Mouse (Mus musculus) layer of hippocampus, postnatal 36 days (tissue): ENCODE measurements at regions not wholly inside any gene's neighbourhood (a gene's known extent, or its start where the extent isn't known, plus 50 kb on each side); places are given as distances from the start of the nearest gene placed in this dataset.
"Not testable (repeated sequence)": the region's sequence is repeated elsewhere in the genome, so short reads cannot be mapped to it uniquely, and the experiment has no call there.

Experiments
- DNase-seq, 2 experiments: peaks; one replicate each; pipeline ENCODE4 v3.0.0; 2022

GRCm38 (mm10) chr15:25245631-25246030 lies 167.9 kb downstream of the Basp1 start:
- DNase-seq: no peak

- no peak for DNase-seq
Observed at GRCm38 (mm10) chr15:25237665-25238664, 175.6 kb downstream of the Basp1 start.

DNA sequence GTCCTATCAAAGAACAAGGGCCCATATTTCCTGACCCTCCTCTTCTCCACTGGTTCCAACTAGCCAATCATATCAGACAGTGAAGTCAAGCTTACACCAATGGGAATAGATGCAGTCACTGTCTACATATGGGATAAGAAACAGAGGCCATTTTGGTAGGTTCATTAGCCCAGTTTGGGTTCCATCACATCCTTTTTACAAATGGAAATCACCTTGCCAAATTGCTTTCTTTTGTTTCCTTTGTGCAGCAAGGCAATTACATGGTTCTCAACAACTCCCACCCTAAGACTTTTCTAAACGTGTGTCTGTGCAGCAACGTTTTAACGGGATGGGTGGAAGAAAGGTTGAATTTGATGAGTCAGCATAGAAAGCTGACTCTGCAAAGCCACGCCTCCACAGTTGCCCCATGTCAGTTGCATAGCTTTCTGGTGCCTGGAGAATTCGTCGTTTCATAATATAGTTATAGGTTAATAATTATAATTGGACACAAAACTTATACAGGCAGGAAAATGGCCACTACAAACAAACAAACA lies 177.3 kb downstream of the Basp1 start:
- DNase-seq: no peak

DNA sequence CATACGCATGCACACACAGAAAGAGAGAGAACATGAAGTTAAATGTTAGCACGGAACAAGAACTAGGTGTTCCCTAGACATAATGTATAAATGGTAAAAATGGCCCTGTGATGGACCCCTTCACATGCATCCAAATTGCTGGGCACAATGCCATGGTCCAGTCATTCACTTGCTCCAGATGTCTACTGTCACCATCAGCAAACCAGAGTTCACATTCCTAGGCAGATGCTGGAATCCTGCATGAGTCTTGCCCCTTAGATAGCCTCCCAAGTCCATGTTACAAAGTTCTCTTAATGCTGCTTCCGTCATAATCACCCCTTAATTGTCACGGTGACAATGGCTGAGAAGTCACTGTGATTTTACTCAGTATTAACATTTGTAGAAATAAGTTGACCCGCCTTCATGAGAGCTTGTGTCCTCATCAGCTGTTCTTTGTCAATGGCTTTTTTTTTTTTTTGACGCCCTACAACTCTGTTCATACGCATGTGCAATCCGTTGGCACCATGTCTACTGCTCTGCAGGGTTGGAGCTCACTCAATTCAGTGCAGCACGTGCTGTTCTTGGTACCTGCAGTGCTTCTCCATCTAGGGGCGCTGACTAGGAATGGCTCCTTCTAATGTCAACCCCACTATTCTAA lies 179.4 kb downstream of the Basp1 start:
- no peak for DNase-seq

- DNase-seq: no peak
Observed at GRCm38 (mm10) chr15:25230213-25230612, 183.4 kb downstream of the Basp1 start.

- DNase-seq: no peak
Observed at GRCm38 (mm10) chr15:25229807-25230206, 183.8 kb downstream of the Basp1 start.

DNA sequence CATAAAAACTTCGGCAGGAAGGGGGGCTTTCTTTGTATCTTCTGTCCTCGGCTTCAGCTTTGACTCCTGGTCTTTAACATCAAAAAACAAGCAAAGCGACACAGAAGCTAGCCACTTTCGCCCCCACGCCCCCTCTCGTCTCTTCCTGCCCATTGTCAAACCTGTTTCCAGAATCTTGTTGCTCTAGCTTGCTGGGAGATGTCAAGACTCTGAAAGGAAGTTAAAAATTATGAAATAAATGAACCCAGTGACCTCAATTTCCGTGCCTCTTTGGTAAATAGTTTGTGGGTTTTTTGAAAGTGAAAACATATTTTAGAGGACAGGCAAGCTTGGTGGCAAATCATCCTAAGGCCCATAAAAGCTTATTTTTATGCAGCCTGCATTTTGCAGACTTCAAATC lies 186.1 kb downstream of the Basp1 start:
- DNase-seq: no peak

- DNase-seq: no peak
Observed at GRCm38 (mm10) chr15:25225936-25226335, 187.6 kb downstream of the Basp1 start.

- DNase-seq: no peak
Observed at GRCm38 (mm10) chr15:25225431-25225830, 188.1 kb downstream of the Basp1 start.

DNA sequence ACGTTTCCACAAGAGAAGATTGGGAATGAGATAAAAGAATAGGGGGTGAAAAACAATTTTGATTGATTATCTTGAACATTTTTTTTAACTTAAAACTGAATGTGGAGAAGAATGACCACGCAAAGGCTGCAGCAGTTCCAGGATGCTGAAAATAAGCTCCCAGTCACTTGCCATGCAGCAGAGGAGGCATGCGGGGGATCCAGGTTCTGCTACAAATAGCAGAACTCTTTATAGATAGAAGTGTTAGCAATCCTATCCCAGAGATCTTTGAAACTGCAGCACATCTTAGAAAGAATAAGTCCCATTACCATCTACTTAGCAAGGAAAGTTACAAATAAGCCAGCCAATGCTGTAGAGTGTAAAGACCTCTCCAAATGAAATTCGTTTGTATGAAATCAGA lies 191.8 kb downstream of the Basp1 start:
- DNase-seq: no peak

DNA sequence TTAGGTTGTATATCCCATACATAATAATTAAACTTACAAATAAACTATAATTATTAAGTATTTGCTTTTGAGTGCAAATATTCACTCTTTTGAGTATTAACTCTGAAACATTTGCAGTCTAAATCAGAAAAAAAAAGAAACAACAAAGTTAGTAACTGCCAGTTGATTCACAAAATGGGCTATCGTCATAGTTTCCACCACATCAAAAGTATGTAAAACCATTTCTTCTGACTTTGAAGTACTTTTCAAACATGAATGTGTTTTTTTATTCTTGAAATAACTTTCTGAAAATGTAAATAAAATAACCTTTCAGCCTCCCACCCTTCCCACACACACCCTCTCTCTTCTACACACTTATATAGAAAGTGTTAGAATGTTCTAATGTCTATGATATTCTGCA lies 197.2 kb downstream of the Basp1 start:
- DNase-seq: no peak

- no peak for DNase-seq
Observed at GRCm38 (mm10) chr15:25202097-25202496, 211.5 kb downstream of the Basp1 start.

DNA sequence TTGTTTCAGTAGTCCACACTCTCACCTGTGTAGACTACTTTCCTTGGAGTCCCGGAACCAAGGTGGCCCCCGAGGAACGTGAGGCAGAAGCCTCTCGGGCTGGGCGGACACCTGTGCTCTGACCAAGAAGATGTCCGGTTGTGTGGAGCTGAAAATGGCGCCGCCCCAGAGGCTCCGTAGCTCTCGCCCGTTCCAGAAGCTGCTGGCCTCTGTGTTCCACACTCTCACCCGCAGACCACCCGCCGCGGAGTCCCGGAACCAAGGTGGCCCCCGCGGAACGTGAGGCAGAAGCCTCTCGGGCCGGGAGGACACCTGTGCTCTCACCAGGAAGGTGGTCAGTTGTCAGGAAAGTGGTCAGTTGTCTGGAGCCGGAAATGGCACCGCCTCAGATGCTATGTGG lies 213.3 kb downstream of the Basp1 start:
- not testable (repeated sequence) for DNase-seq

DNA sequence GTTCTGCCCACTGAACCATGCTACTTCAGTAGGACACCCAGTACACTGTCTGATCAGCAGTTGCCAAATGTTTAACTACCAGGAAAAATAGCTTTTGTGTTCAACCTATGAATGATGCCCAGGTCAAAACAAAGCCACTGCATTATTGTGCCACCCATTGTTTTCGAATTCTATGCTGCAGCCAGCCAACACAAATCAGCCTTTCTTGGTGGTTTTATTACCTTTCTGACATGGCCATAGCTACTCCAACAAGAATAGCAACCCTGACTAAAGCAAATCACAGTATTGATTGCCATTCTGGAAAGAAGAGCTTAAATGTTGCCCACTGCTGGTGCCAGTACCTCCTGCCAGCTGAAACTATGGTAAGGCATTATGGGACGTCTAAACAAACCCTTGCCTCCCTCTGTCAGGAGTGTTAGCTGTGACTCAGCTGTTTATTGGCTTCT lies 225.7 kb downstream of the Basp1 start:
- DNase-seq: peak in 1 of 2 experiments; percentile 2

DNA sequence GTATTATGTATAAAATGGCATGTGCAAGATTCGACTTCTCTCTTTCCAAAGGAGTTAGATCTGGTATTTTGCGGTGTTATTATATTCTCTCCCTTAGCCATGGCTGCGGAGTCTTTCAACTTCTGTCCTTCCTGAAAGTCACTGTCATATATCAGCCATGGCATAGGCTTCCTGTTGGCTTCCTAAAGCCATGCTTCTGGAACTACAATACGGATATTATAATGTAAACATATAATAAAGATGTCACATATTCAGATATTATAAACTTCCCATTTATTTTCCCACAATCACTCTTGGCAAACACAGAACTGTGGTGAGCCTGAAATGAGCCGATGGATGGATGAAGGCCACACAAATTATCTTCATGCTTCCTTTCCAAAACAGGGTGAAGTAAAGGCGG lies 240.8 kb downstream of the Basp1 start:
- DNase-seq: no peak

DNA sequence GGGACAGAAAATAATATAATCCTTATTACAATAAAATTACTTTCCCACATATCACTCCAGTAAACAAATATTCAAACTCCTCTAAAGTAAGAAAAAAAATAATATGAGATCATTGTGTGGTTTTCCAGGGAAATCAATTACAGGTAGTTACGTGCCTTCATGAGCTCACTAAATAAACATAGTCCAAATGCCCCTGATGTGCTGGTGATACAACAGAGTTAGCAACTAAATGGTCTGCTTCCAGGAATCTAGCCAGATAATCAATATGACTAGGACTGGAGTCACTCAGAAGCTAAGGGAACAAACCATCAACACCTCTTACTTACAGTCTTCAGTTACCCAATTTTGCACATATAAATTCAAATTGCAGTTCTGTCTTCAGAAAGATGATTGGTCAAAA lies 267.2 kb downstream of the Basp1 start:
- DNase-seq: no peak

- no peak for DNase-seq
Observed at GRCm38 (mm10) chr15:25144228-25144627, 269.3 kb downstream of the Basp1 start.

DNA sequence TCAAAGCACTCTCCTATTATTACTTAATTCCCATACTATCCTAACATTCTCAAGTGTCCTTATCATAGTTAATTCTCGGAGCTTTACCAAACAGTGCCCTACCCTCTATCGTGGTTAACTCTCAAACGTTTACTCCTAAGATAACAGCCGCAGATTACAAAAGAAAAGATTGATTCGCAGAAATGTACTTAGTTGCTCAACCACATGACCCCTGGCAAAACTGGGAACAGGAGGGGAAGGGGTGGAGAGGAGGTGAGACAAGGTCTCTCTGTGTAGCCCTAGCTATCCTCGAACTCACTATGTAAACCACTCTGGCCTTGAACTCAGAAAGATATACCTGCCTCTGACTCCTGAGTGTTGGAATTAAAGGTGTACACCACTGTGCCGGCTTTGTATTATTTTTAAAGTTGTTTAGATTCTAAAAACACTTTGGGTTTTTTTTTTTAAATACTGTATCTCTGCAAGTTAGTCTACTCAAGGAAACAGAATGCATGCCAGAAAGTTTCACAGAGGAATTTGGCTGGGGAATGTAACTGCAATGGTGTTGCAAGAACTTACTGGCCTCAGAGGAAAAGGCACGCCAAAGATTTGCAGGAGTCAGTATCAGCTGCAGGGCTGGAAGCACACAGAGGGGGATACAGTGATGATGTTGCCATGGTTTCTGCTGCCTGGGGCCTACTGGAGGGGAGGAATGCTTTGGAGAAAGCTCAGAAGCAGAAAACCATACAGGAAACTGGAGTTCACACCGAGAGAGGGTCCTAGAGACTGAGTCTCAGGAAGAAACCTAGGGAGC lies 273.0 kb downstream of the Basp1 start:
- DNase-seq: no peak

DNA sequence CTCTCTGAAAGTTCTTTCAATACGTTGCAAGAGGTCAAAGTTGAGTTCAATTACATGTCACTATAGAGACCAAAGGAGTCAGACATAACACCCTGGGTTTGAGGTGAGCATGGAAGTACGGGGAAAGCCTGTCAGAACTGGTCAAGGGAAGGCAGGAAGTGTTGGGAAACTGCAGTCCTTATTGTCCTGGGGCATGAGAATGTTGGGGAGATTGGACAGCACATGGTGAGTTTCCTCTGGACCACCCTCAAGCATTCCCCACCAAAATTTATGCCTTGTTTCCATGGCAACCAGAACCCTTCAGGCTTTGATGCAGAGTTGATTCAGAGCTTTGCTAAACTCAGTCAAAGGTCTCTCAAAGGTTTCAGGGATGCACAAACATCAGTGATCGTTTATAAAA lies 276.5 kb downstream of the Basp1 start:
- no peak for DNase-seq

GRCm38 (mm10) chr15:25135471-25136262 lies 277.9 kb downstream of the Basp1 start:
- DNase-seq: no peak

GRCm38 (mm10) chr15:25130096-25130495 lies 283.5 kb downstream of the Basp1 start:
- DNase-seq: no peak

GRCm38 (mm10) chr15:25129572-25129971 lies 284.0 kb downstream of the Basp1 start:
- no peak for DNase-seq
